Mouse (Mus musculus): Measurements from ENCODE around the gene Pdia3.

- TF ChIP-seq CTCF (IDR thresholded peaks at IDR 0.05) (no peak), EP300 (IDR thresholded peaks at IDR 0.05) (no peak)
Measured at GRCm38 (mm10) chr2:121423166-121423565, 9.6 kb downstream of the Pdia3 start.
